12 mouse cellular contexts compared by ENCODE assay signal in the genomic region with DNA sequence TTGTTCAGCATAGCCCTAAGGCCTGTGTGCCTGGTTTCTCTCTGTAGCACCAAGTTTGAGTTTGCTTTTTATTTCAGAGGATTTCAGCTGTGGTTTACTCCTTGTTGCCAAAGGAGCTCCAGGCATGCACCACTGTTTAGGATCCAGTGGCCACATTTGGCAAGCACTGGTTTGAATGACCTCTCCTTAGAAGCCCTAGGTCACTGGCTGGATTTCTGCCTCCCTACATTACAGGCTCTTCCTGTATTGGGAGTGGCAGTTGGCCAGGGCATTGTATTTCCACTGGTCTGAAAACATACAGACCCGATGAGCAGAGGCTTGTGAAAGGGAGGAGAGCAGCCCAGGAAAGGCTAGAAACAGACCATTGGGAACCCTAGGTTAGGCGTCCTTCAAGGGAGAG.
DNase-seq lines count a peak whose midpoint lies in the region; ATAC-seq and TF ChIP-seq lines count a peak whose summit lies in the region.
"Had no signal": no experiment of that assay in that cellular context is flagged by ENCODE, and none has a peak within 500 bp of the region (broad histone marks: within the 10 kb centered on the region; RNA-seq: fewer than 3 reads in every experiment).

No protein-coding gene starts in this region.

- H3K27me3 ChIP-seq in kidney, embryonic 15.5 days, result no peaks in the 10 kb centered on the region
- no peaks in the 10 kb centered on the region for H3K27me3 ChIP-seq in stomach, embryonic 15.5 days (replicated peaks)
- no peaks in the 10 kb centered on the region for H3K27me3 ChIP-seq in thymus, adult 2 months (ENCODE audit: control insufficient read depth, insufficient read depth, low read length)
- H3K27me3 ChIP-seq in midbrain, embryonic 10.5 days (ENCODE audit: low read depth, poor library complexity, severe bottlenecking), result no peaks in the 10 kb centered on the region
- H3K27me3 ChIP-seq: liver, embryonic 13.5 days had no signal

- 51% methylated on average over 2 of the region's 2 CpGs for WGBS in kidney, embryonic 15.5 days
- WGBS in stomach, embryonic 15.5 days, result 61% methylated on average over 2 of the region's 2 CpGs
- WGBS in thymus, adult 2 months, result 79% methylated on average over 2 of the region's 2 CpGs
- 88% methylated on average over 2 of the region's 2 CpGs for WGBS in midbrain, embryonic 10.5 days

- peak; percentile 68 for DNase-seq in ovary, adult 18-20 months (ENCODE audit: low spot score)
- no peak for DNase-seq in ovary, postnatal 14 days (ENCODE audit: low spot score)
- DNase-seq in heart, adult 8-10 months (ENCODE audit: low spot score), result peak; percentile 63
- no peak for DNase-seq in thymus, adult 2 months
- DNase-seq in cerebellum, postnatal 14 days, result no peak
- DNase-seq in midbrain, embryonic 10.5 days (ENCODE audit: low spot score), result no peak
- DNase-seq: liver, embryonic 13.5 days; thymus, postnatal 4 days had no signal

- no peak for ATAC-seq in kidney, embryonic 15.5 days (replicated peaks; ENCODE audit: low FRiP score)
- no peak for ATAC-seq in stomach, embryonic 15.5 days (ENCODE audit: insufficient read depth, low FRiP score, low read depth)

- no peak overlapping the region for H3K4me3 ChIP-seq in kidney, embryonic 15.5 days (replicated peaks)
- no peak overlapping the region for H3K4me3 ChIP-seq in stomach, embryonic 15.5 days (replicated peaks)
- no peak overlapping the region for H3K4me3 ChIP-seq in thymus, adult 2 months (ENCODE audit: control insufficient read depth, insufficient read depth, low read length)
- no peak overlapping the region for H3K4me3 ChIP-seq in midbrain, embryonic 10.5 days
- H3K4me3 ChIP-seq: liver, embryonic 13.5 days had no signal

- H3K9ac ChIP-seq in kidney, embryonic 15.5 days, result no peak overlapping the region
- H3K9ac ChIP-seq in stomach, embryonic 15.5 days, result no peak overlapping the region
- H3K9ac ChIP-seq: hindbrain, embryonic 14.5 days; liver, embryonic 13.5 days had no signal

- H3K27ac ChIP-seq in kidney, embryonic 15.5 days, result peak overlapping the region; percentile 59
- peak overlapping the region; percentile 33; the same call in 1 of the 2 replicates for H3K27ac ChIP-seq in stomach, embryonic 15.5 days
- H3K27ac ChIP-seq in thymus, adult 2 months (ENCODE audit: control insufficient read depth, insufficient read depth, low read length), result no peak overlapping the region
- H3K27ac ChIP-seq in midbrain, embryonic 10.5 days (replicated peaks), result no peak overlapping the region
- H3K27ac ChIP-seq: hindbrain, embryonic 14.5 days; liver, embryonic 13.5 days had no signal

- no peak overlapping the region for H3K4me2 ChIP-seq in kidney, embryonic 15.5 days
- no peak overlapping the region for H3K4me2 ChIP-seq in stomach, embryonic 15.5 days
- H3K4me2 ChIP-seq: hindbrain, embryonic 14.5 days; liver, embryonic 13.5 days had no signal

- no peak for TF ChIP-seq CTCF in thymus, adult 2 months (IDR thresholded peaks at IDR 0.05; ENCODE audit: borderline replicate concordance, control insufficient read depth, extremely low read depth, insufficient read depth, low read length, poor library complexity)

- no peaks in the 10 kb centered on the region for H3K9me3 ChIP-seq in kidney, embryonic 15.5 days (replicated peaks)
- no peaks in the 10 kb centered on the region for H3K9me3 ChIP-seq in stomach, embryonic 15.5 days
- no peaks in the 10 kb centered on the region for H3K9me3 ChIP-seq in midbrain, embryonic 10.5 days (replicated peaks)
- H3K9me3 ChIP-seq: G1E; liver, embryonic 13.5 days had no signal

- H3K36me3 ChIP-seq in kidney, embryonic 15.5 days, result peaks cover 18% of the 10 kb centered on the region
- H3K36me3 ChIP-seq in stomach, embryonic 15.5 days, result no peaks in the 10 kb centered on the region
- H3K36me3 ChIP-seq in thymus, adult 2 months (ENCODE audit: control insufficient read depth, insufficient read depth, low read length), result peaks cover 14% of the 10 kb centered on the region
- peaks cover 49% of the 10 kb centered on the region for H3K36me3 ChIP-seq in midbrain, embryonic 10.5 days

- peaks cover 35% of the 10 kb centered on the region for H3K4me1 ChIP-seq in kidney, embryonic 15.5 days
- H3K4me1 ChIP-seq in stomach, embryonic 15.5 days, result 0 out of 2 replicates have a peak, but pooled peaks cover 7% of the 10 kb centered on the region
- H3K4me1 ChIP-seq in thymus, adult 2 months (replicated peaks; ENCODE audit: control insufficient read depth, insufficient read depth, low read length), result no peaks in the 10 kb centered on the region
- no peaks in the 10 kb centered on the region for H3K4me1 ChIP-seq in midbrain, embryonic 10.5 days

- no peak for TF ChIP-seq POLR2A in thymus, adult 2 months (IDR thresholded peaks at IDR 0.05; ENCODE audit: control insufficient read depth, extremely low read depth, insufficient read depth, low read length, poor library complexity)

Comparison
In these comparisons a context has a peak if more than half of its experiments do, and no peak if none do; other contexts are left out.
1. DNase-seq: peak in ovary, adult 18-20 months (single experiment) and heart, adult 8-10 months (single experiment); none in ovary, postnatal 14 days (single experiment), thymus, adult 2 months (single experiment), cerebellum, postnatal 14 days (0 of 2) and midbrain, embryonic 10.5 days (single experiment).
2. H3K27ac ChIP-seq: peak in kidney, embryonic 15.5 days (single experiment) and stomach, embryonic 15.5 days (single experiment); none in thymus, adult 2 months (single experiment) and midbrain, embryonic 10.5 days (single experiment).